Mouse (Mus musculus) forebrain, embryonic 13.5 days (tissue): ENCODE measurements around the gene Stx1a. TPM values are rescaled to one million over a fixed set of nuclear protein-coding genes. Genes with fewer than 3 reads are reported as not detected.

Experiments
- ATAC-seq: fragments of 200-750 bp; cut with Nextera tagmentation; 2 replicates; pipeline ENCODE4 v1.8.0; 2017
- H3K27ac ChIP-seq: fragments of 300-500 bp; sonication (generic); 2 replicates; pipeline ENCODE4 v1.5.1; 2015; ENCODE audit warnings: inconsistent platforms, mild to moderate bottlenecking, moderate library complexity
- H3K27me3 ChIP-seq: fragments of 300-500 bp; sonication (generic); 2 replicates; pipeline ENCODE4 v1.6.1; 2015; ENCODE audit warnings: mild to moderate bottlenecking, inconsistent platforms
- H3K36me3 ChIP-seq: fragments of 300-500 bp; sonication (generic); 2 replicates; pipeline ENCODE4 v1.6.1; 2015; ENCODE audit warnings: mild to moderate bottlenecking, inconsistent platforms; ENCODE audit not compliant: poor library complexity, severe bottlenecking
- H3K4me1 ChIP-seq: fragments of 300-500 bp; sonication (generic); 2 replicates; pipeline ENCODE4 v1.6.1; 2015; ENCODE audit warnings: inconsistent platforms
- H3K4me2 ChIP-seq: fragments of 300-500 bp; sonication (generic); 2 replicates; pipeline ENCODE4 v1.6.1; 2015; ENCODE audit warnings: inconsistent platforms, mild to moderate bottlenecking, moderate library complexity
- H3K4me3 ChIP-seq: fragments of 300-500 bp; sonication (generic); 2 replicates; pipeline ENCODE4 v1.5.1; 2015; ENCODE audit warnings: mild to moderate bottlenecking, inconsistent platforms
- H3K9ac ChIP-seq: fragments of 300-500 bp; sonication (generic); 2 replicates; pipeline ENCODE4 v1.6.1; 2015; ENCODE audit warnings: mild to moderate bottlenecking, inconsistent platforms
- H3K9me3 ChIP-seq: fragments of 300-500 bp; sonication (generic); replicated peaks from 2 replicates; pipeline ENCODE4 v1.6.1; 2016; ENCODE audit warnings: inconsistent platforms
- WGBS: fragments of 180-500 bp; shearing (Covaris S2); methylation state at CpG from one replicate; pipeline ENCODE4 v1.1.7; 2015; 5-methylcytosine and 5-hydroxymethylcytosine counted together
- polyA plus RNA-seq: library from polyadenylated mRNA; unstranded; fragments of >200 nt; fragmentation: Nextera tagmentation; extraction: Ambion mirVana; gene quantifications from 2 replicates; pipeline ENCODE4 v1.2.1, GENCODE M21; 2015

Stx1a gene
- polyA plus RNA-seq, 1 experiment from 2014 or later, result 34.1 TPM

- peak overlapping the region; percentile 73 for H3K4me2 ChIP-seq
- H3K9ac ChIP-seq, result peak overlapping the region; percentile 68
- peaks cover 36% of the 10 kb centered on the region for H3K4me1 ChIP-seq
- no peaks in the 10 kb centered on the region for H3K36me3 ChIP-seq
- H3K4me3 ChIP-seq, result peak overlapping the region; percentile 60
- H3K9me3 ChIP-seq, result no peaks in the 10 kb centered on the region
- H3K27me3 ChIP-seq, result 0 out of 2 replicates have a peak, but pooled peaks cover 8% of the 10 kb centered on the region
- under 1% methylated on average over 36 of the region's 37 CpGs for WGBS
- peak overlapping the region; percentile 96 for H3K27ac ChIP-seq
- ATAC-seq, result peak; percentile 85
Measured at GRCm38 (mm10) chr5:135009590-135010319, 13.5 kb upstream of the Stx1a start.

GRCm38 (mm10) chr5:135010320-135010709, 13.0 kb upstream of the Stx1a start:
- no peaks in the 10 kb centered on the region for H3K36me3 ChIP-seq
- ATAC-seq, result no peak
- H3K4me3 ChIP-seq, result peak overlapping the region; percentile 60
- peaks cover 36% of the 10 kb centered on the region for H3K4me1 ChIP-seq
- H3K4me2 ChIP-seq, result peak overlapping the region; percentile 73
- peak overlapping the region; percentile 68 for H3K9ac ChIP-seq
- peak overlapping the region; percentile 96 for H3K27ac ChIP-seq
- 63% methylated on average over 7 of the region's 7 CpGs for WGBS
- no peaks in the 10 kb centered on the region for H3K9me3 ChIP-seq
- H3K27me3 ChIP-seq, result 0 out of 2 replicates have a peak, but pooled peaks cover 8% of the 10 kb centered on the region

- H3K9ac ChIP-seq, result no peak overlapping the region
- H3K4me2 ChIP-seq, result peak overlapping the region; percentile 73
- peak overlapping the region; percentile 60; the same call in 1 of the 2 replicates for H3K4me3 ChIP-seq
Measured at GRCm38 (mm10) chr5:135010841-135011743, 12.2 kb upstream of the Stx1a start.

GRCm38 (mm10) chr5:135011809-135012613, 11.3 kb upstream of the Stx1a start:
- no peak overlapping the region for H3K9ac ChIP-seq
- no peak for ATAC-seq
- peak overlapping the region; percentile 6; the same call in 1 of the 2 replicates for H3K4me3 ChIP-seq
- WGBS, result 34% methylated on average over 26 of the region's 26 CpGs
- H3K4me2 ChIP-seq, result peak overlapping the region; percentile 8; the same call in 1 of the 2 replicates
- H3K36me3 ChIP-seq, result no peaks in the 10 kb centered on the region
- H3K27ac ChIP-seq, result no peak overlapping the region
- 0 out of 2 replicates have a peak, but pooled peaks cover 8% of the 10 kb centered on the region for H3K27me3 ChIP-seq
- H3K9me3 ChIP-seq, result no peaks in the 10 kb centered on the region
- peaks cover 36% of the 10 kb centered on the region for H3K4me1 ChIP-seq

More at GRCm38 (mm10) chr5:135010841-135011743, 12.2 kb upstream of the Stx1a start:
- Histone ChIP-seq H3K36me3 (no peaks in the 10 kb centered on the region), H3K4me1 (peaks cover 36% of the 10 kb centered on the region), H3K27ac (no peak overlapping the region), H3K27me3 (0 out of 2 replicates have a peak, but pooled peaks cover 8% of the 10 kb centered on the region), H3K9me3 (no peaks in the 10 kb centered on the region)
- 76% methylated on average over 25 of the region's 25 CpGs for whole genome bisulfite sequencing
- ATAC-seq, result no peak

- Histone ChIP-seq H3K36me3 (no peaks in the 10 kb centered on the region), H3K4me3 (peak overlapping the region; percentile 6; the same call in 1 of the 2 replicates), H3K27me3 (0 out of 2 replicates have a peak, but pooled peaks cover 8% of the 10 kb centered on the region), H3K4me1 (peaks cover 34% of the 10 kb centered on the region), H3K4me2 (no peak overlapping the region), H3K27ac (no peak overlapping the region), H3K9ac (no peak overlapping the region), H3K9me3 (no peaks in the 10 kb centered on the region)
- ATAC-seq, result no peak
- 5% methylated on average over 16 of the region's 16 CpGs for WGBS
Measured at GRCm38 (mm10) chr5:135012671-135013441, 10.4 kb upstream of the Stx1a start.

GRCm38 (mm10) chr5:135015497-135015896, 7.8 kb upstream of the Stx1a start:
- peak; percentile 30; the same call in 1 of the 2 replicates for ATAC-seq
- WGBS, result 15% methylated on average over 7 of the region's 7 CpGs

GRCm38 (mm10) chr5:135016224-135016759, 7.0 kb upstream of the Stx1a start:
- Histone ChIP-seq H3K4me2 (no peak overlapping the region), H3K36me3 (no peaks in the 10 kb centered on the region), H3K4me3 (no peak overlapping the region), H3K9ac (no peak overlapping the region), H3K27ac (no peak overlapping the region), H3K4me1 (peaks cover 15% of the 10 kb centered on the region), H3K9me3 (no peaks in the 10 kb centered on the region), H3K27me3 (0 out of 2 replicates have a peak, but pooled peaks cover 7% of the 10 kb centered on the region)
- ATAC-seq, result no peak
- WGBS, result 64% methylated on average over 4 of the region's 4 CpGs

More at GRCm38 (mm10) chr5:135015497-135015896, 7.8 kb upstream of the Stx1a start:
- Histone ChIP-seq H3K9ac (no peak overlapping the region), H3K4me1 (peaks cover 21% of the 10 kb centered on the region), H3K4me2 (no peak overlapping the region), H3K4me3 (no peak overlapping the region), H3K27ac (no peak overlapping the region), H3K9me3 (no peaks in the 10 kb centered on the region), H3K27me3 (0 out of 2 replicates have a peak, but pooled peaks cover 8% of the 10 kb centered on the region), H3K36me3 (no peaks in the 10 kb centered on the region)

- 56% methylated on average over 6 of the region's 6 CpGs for WGBS
- no peak overlapping the region for H3K27ac ChIP-seq
- H3K9me3 ChIP-seq, result no peaks in the 10 kb centered on the region
- H3K36me3 ChIP-seq, result no peaks in the 10 kb centered on the region
- no peak overlapping the region for H3K4me3 ChIP-seq
- H3K27me3 ChIP-seq, result no peaks in the 10 kb centered on the region
- peaks cover 44% of the 10 kb centered on the region for H3K4me1 ChIP-seq
- peak; percentile 28; the same call in 1 of the 2 replicates for ATAC-seq
- no peak overlapping the region for H3K4me2 ChIP-seq
- no peak overlapping the region for H3K9ac ChIP-seq
Measured at GRCm38 (mm10) chr5:135021814-135022213, 1.5 kb upstream of the Stx1a start.

GRCm38 (mm10) chr5:135024665-135025224, 1.5 kb downstream of the Stx1a start:
- H3K4me1 ChIP-seq, result peaks cover 44% of the 10 kb centered on the region
- no peaks in the 10 kb centered on the region for H3K27me3 ChIP-seq
- H3K27ac ChIP-seq, result no peak overlapping the region
- no peak for ATAC-seq
- H3K9ac ChIP-seq, result no peak overlapping the region
- no peaks in the 10 kb centered on the region for H3K36me3 ChIP-seq
- 78% methylated on average over 11 of the region's 11 CpGs for WGBS
- no peaks in the 10 kb centered on the region for H3K9me3 ChIP-seq
- H3K4me3 ChIP-seq, result peak overlapping the region; percentile 68; the same call in 1 of the 2 replicates
- H3K4me2 ChIP-seq, result peak overlapping the region; percentile 95

- Histone ChIP-seq H3K27ac (no peak overlapping the region), H3K4me1 (peaks cover 44% of the 10 kb centered on the region), H3K27me3 (no peaks in the 10 kb centered on the region), H3K4me3 (no peak overlapping the region), H3K4me2 (peak overlapping the region; percentile 7; the same call in 1 of the 2 replicates), H3K9ac (peak overlapping the region; percentile 30), H3K9me3 (no peaks in the 10 kb centered on the region), H3K36me3 (no peaks in the 10 kb centered on the region)
- ATAC-seq, result no peak
- 23% methylated on average over 7 of the region's 7 CpGs for WGBS
Measured at GRCm38 (mm10) chr5:135025899-135026298, 2.6 kb downstream of the Stx1a start.
